ENCODE assay signal across 17 mouse cellular contexts in genomic region chr17:62787855-62788254, GRCm38 (mm10).
"Had no signal": no experiment of that assay in that cellular context is flagged by ENCODE, and none has a peak within 500 bp of the region (broad histone marks: within the 10 kb centered on the region; RNA-seq: fewer than 3 reads in every experiment).

No protein-coding gene starts in this region.

- H3K36me3 ChIP-seq: limb, embryonic 12.5 days; limb, embryonic 15.5 days; stomach, embryonic 15.5 days had no signal

- H3K27ac ChIP-seq: limb, embryonic 12.5 days; limb, embryonic 15.5 days; liver, embryonic 14.5 days; macrophage; stomach, embryonic 15.5 days had no signal

- ATAC-seq: inflammation-experienced regulatory T-cells, adult 6 months; intestine, embryonic 16.5 days; liver, postnatal 0 days; lung, postnatal 0 days had no signal

- DNase-seq: kidney, postnatal 10 days; kidney, postnatal 36 days; left cerebral cortex, postnatal 4 days; liver, postnatal 0 days; lung, embryonic 14.5 days; right cerebral cortex, postnatal 25 days; spleen, adult 18-20 months; thymus, postnatal 25 days had no signal

- H3K4me3 ChIP-seq: limb, embryonic 12.5 days; limb, embryonic 15.5 days; stomach, embryonic 15.5 days had no signal

- H3K9ac ChIP-seq: limb, embryonic 12.5 days; limb, embryonic 15.5 days; liver, embryonic 14.5 days; liver, postnatal 0 days; lung, embryonic 14.5 days; stomach, embryonic 15.5 days had no signal

- H3K4me2 ChIP-seq: limb, embryonic 12.5 days; limb, embryonic 15.5 days; liver, embryonic 11.5 days; lung, embryonic 14.5 days; stomach, embryonic 15.5 days had no signal

- H3K27me3 ChIP-seq: limb, embryonic 15.5 days; stomach, embryonic 15.5 days had no signal

- H3K9me3 ChIP-seq: limb, embryonic 12.5 days; limb, embryonic 15.5 days; stomach, embryonic 15.5 days had no signal
